Mouse (Mus musculus) CD4-positive naive resting alpha-beta T cell, adult 57 days (primary cell): ENCODE results near the gene Ceacam18. TPM values are rescaled to one million over a fixed set of nuclear protein-coding genes. Genes with fewer than 3 reads are reported as not detected.

ENCODE experiments used
- total RNA-seq: library from RNA; stranded (reverse); gene quantifications from one replicate; pipeline ENCODE4 v1.2.4, GENCODE M21; 2023

Ceacam18 gene
- not detected for total RNA-seq

DNA sequence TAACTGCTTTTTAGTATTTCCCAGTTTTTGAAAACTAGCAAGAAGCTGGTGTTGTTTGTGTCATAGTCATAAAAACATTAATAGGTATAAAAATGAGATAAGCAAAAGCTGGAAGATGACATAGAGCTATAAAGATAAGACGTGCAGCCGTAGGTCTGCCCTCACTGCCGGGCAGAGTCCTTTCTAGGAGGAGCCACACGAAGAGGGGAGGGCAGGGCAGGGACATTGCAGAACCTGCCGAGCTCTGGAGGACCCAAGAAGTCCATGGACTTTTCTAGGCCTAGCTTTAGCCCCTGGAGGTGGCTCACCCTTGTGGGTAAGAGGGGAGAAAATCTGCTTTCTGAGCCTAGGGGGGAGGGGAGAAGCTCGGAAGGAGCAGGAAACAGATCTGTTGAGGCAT lies at the start of gene Ceacam18:
TSS of gene Ceacam18 (plus strand) at position 208 of the 400 bp plus-strand sequence.

DNA sequence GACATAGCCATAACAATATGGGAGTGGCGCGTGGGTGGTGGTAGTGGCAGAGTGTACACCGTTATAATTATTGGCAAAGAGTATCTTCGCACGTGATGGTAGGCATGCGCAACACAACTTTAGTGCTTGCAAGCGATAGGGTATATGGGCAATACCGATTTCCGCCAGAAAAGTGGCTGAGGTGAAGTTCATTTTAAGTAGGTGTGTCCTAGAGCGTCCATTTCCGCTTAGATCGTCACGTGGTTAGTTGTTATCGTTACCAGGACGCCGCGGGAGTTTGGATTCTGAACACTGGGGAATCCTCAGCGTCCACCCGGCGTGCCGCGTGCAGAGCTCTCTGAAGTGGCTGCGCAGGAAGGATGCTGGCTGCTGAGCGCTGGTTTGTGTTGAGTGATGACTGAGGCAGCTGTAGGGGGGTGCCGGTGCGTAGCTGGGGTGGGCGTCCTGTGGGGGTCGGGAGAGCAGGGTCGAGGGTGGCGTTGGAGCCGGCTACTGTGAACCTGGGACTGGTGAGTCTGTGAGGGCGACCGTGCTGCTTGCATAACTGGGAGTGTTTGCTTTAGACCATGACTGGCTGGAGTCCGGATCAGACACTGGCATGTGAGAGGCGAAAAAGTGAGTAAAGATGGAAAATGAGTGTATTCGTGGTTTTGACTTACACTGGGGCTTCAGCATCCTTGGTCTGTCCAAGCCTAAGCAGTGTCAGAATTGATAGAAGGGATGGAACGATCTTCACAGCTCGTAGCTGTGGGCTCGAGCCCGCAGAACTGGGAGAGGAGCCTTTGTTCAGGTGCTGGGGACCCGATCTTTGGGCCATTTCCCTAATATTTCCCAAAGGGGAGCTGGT lies 27.4 kb upstream of the Ceacam18 start, which contains the start of gene Zfp819:
TSS of gene Zfp819 (plus strand) at position 274 of the 847 bp plus-strand sequence.

DNA sequence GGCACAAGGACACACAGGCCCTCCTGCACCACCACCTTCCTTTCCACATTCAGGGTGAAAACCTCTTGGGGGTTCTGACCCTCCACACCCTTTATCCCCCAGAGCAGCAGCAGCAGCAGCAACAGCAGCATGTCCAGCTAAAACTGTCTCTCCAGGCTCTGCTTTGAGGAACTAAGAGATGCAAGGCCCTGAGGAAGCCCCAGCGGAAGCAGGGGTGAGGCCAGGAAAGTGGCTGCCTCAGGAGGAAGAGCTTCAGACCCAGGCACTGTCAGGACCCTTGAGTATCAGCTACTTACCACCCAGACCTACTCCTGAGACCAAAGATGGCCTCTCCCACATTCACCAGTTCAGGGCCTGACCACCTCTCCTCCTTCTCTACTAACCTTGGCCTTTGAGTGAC lies 25.5 kb downstream of the Ceacam18 start, which contains the start of gene Siglece:
TSS of gene Siglece (minus strand) at position 160 of the 400 bp plus-strand sequence.

DNA sequence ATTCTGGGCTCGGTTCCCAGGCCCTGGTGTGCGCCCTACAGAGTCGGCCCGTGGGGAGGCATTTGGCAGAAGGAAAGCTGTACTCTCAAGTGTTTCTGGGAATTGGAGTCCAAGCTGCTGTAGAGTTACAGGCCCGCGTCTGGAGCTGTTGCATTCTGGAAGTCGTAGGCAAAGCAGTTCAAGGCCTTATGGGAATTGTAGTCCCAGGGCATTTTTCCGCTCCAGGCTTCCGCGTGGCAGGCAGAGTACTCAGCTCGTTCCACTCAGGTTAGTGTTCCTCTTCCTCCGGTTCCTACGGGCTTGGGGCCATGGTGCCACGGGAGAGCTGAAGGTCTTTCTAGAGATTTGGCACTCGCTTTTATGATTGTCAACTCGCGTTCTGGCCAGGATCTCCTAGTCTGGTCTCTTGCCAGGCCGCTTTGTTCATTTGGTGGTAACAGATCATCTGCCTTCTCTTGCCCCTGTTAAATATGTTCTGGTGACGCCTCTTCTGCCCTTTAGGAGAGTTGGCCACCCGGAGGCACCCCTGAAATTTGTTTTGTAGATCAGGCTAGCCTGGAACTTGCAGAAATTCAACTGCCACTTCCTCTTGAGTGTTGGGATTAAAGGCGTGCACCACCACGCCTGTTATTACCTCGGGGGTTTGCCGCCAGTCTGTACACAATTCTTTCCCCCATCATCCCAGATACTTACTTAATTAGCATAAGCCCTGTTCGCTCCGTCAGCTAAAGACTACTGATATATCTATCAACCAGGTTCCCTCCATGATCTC lies 37.5 kb downstream of the Ceacam18 start, which contains the start of gene Ctu1:
TSS of gene Ctu1 (plus strand) at position 208 of the 772 bp plus-strand sequence.

GRCm38 (mm10) chr7:43690118-43690517 lies 55.6 kb downstream of the Ceacam18 start, which contains the start of gene Klk14:
Gene Klk14, plus strand, starts transcription at chr7:43690418.

Other genes with a start within 250 kb of the Ceacam18 start
- 11.2 TPM for gene Siglecg, start 226.5 kb upstream of the Ceacam18 start, total RNA-seq
- gene Lim2, start 207.0 kb upstream of the Ceacam18 start, total RNA-seq: not detected
- gene Nkg7, start 197.6 kb upstream of the Ceacam18 start, total RNA-seq: 25.9 TPM
- gene Cldnd2, start 193.9 kb upstream of the Ceacam18 start, total RNA-seq: not detected
- gene Etfb, start 190.6 kb upstream of the Ceacam18 start, total RNA-seq: 27.6 TPM
- gene Gm45233, start 190.6 kb upstream of the Ceacam18 start, total RNA-seq: not detected
- gene Vsig10l, start 171.6 kb upstream of the Ceacam18 start, total RNA-seq: 2.2 TPM
- gene Iglon5, start 144.6 kb upstream of the Ceacam18 start, total RNA-seq: not detected
- gene 4931406B18Rik, start 128.8 kb upstream of the Ceacam18 start, total RNA-seq: not detected
- gene Cd33, start 90.3 kb upstream of the Ceacam18 start, total RNA-seq: 1.2 TPM
- gene Zfp658, start 72.5 kb upstream of the Ceacam18 start, total RNA-seq: 7.1 TPM
- gene Zfp719, start 55.1 kb upstream of the Ceacam18 start, total RNA-seq: 10.3 TPM
- not detected for gene Zfp819, start 27.5 kb upstream of the Ceacam18 start, total RNA-seq
- 2.2 TPM for gene Siglece, start 25.5 kb downstream of the Ceacam18 start, total RNA-seq
- gene Ctu1, start 37.3 kb downstream of the Ceacam18 start, total RNA-seq: 9.4 TPM
- gene Klk14, start 55.7 kb downstream of the Ceacam18 start, total RNA-seq: not detected
- not detected for gene Klk13, start 77.9 kb downstream of the Ceacam18 start, total RNA-seq
- not detected for gene Klk12, start 134.2 kb downstream of the Ceacam18 start, total RNA-seq
- gene Klk11, start 139.9 kb downstream of the Ceacam18 start, total RNA-seq: not detected
- gene Klk10, start 146.3 kb downstream of the Ceacam18 start, total RNA-seq: not detected
- gene Klk9, start 157.2 kb downstream of the Ceacam18 start, total RNA-seq: not detected
- 123 TPM for gene Klk8, start 162.9 kb downstream of the Ceacam18 start, total RNA-seq
- gene Klk7, start 176.6 kb downstream of the Ceacam18 start, total RNA-seq: 0.41 TPM
- not detected for gene Klk6, start 189.8 kb downstream of the Ceacam18 start, total RNA-seq
- gene Klk5, start 207.3 kb downstream of the Ceacam18 start, total RNA-seq: not detected
- gene Klk4, start 246.5 kb downstream of the Ceacam18 start, total RNA-seq: not detected